Mouse (Mus musculus) testis, adult 2 months (tissue): ENCODE results near the gene Tmem30a.

ENCODE experiments used
- CTCF ChIP-seq: fragments of 200-500 bp; IDR thresholded peaks from 2 replicates; pipeline ENCODE4 v1.5.1; 2012; ENCODE audit warnings: low read depth, mild to moderate bottlenecking, inconsistent platforms, low read length, moderate library complexity; ENCODE audit not compliant: control insufficient read depth, insufficient read depth, insufficient replicate concordance
- POLR2A ChIP-seq: fragments of 200-500 bp; IDR thresholded peaks from 2 replicates; pipeline ENCODE4 v1.6.1; 2012; ENCODE audit warnings: low read depth, mild to moderate bottlenecking, inconsistent platforms, low read length, moderate library complexity; ENCODE audit not compliant: control insufficient read depth

DNA sequence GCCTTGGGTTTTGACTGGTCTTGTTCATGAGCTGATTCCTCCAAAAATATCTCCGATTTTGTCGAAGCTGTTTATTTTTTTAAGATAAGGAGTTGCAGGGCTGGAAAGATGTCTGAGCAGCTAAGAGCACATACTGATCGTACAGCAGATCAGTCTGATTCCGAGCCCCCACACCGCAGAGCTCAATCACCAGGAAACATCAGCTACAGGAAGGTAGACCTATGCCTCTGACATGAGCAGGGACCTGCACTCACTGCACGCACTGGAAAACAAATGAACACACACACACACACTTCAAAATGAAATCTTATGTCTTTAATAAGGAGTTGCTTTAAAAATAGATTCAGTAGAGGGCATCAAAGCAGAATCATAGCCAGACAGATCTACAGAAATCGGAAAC, 42.6 kb downstream of the Tmem30a start:
- TF ChIP-seq POLR2A (no peak), CTCF (no peak)
